Mouse (Mus musculus): ENCODE data around the gene Olfr588-ps1. TPM values are rescaled to one million over a fixed set of nuclear protein-coding genes. Genes with fewer than 3 reads are reported as not detected.
"Not testable (repeated sequence)": the region's sequence is repeated elsewhere in the genome, so short reads cannot be mapped to it uniquely, and the experiment has no call there.

Olfr588-ps1 gene
- total RNA-seq (2022), result not detected

- no peak for DNase-seq
These were observed at the start of gene Olfr588-ps1 for GRCm38 (mm10) chr7:103140579-103140978. Olfr588-ps1 (plus strand) TSS chr7:103140879.

- no peak for DNase-seq
These were observed 43.3 kb upstream of the Olfr588-ps1 start, which contains the start of gene Olfr585 for GRCm38 (mm10) chr7:103097420-103097819. Olfr585 (plus strand) TSS chr7:103097720.

GRCm38 (mm10) chr7:103119406-103119805 is 21.3 kb upstream of the Olfr588-ps1 start:
- no peak for DNase-seq

- no peak for DNase-seq
These were observed 15.1 kb upstream of the Olfr588-ps1 start, which contains the start of gene Olfr586 for GRCm38 (mm10) chr7:103125538-103125937. Olfr586 (minus strand) TSS chr7:103125638.

- no peak for DNase-seq
These were observed 15.6 kb downstream of the Olfr588-ps1 start, which contains the start of gene Olfr589 for GRCm38 (mm10) chr7:103156256-103156655. Olfr589 (minus strand) TSS chr7:103156356.

GRCm38 (mm10) chr7:103169697-103170096 is 29.0 kb downstream of the Olfr588-ps1 start:
- DNase-seq, result no peak

- DNase-seq, result no peak
These were observed 37.6 kb downstream of the Olfr588-ps1 start, which contains the start of gene Olfr591 for GRCm38 (mm10) chr7:103178240-103178639. Olfr591 (minus strand) TSS chr7:103178340.

GRCm38 (mm10) chr7:103184503-103184902 is 43.8 kb downstream of the Olfr588-ps1 start, which contains the start of gene Olfr592:
Olfr592 (plus strand) TSS chr7:103184803.
- not testable (repeated sequence) for DNase-seq

Other genes with a start within 250 kb of the Olfr588-ps1 start
- gene Olfr569, start 250.0 kb upstream of the Olfr588-ps1 start, total RNA-seq (2022), result not detected
- not detected for gene Olfr570, start 246.3 kb upstream of the Olfr588-ps1 start, total RNA-seq (2022)
- gene Olfr571, start 223.3 kb upstream of the Olfr588-ps1 start, total RNA-seq (2022), result under 1 TPM in 1 of 4 experiments, not detected in 3; 0.05 TPM
- gene Olfr572, start 216.5 kb upstream of the Olfr588-ps1 start, total RNA-seq (2022), result not detected
- not detected for gene Olfr573-ps1, start 198.3 kb upstream of the Olfr588-ps1 start, total RNA-seq (2022)
- gene Olfr574, start 192.4 kb upstream of the Olfr588-ps1 start, total RNA-seq (2022), result 1 to 10 TPM in 2 of 4 experiments, under 1 TPM in 1, not detected in 1; 0.45 to 1.4 (median 1.0) TPM
- not detected for gene Olfr575, start 182.1 kb upstream of the Olfr588-ps1 start, total RNA-seq (2022)
- gene Olfr576, start 178.2 kb upstream of the Olfr588-ps1 start, total RNA-seq (2022), result not detected
- not detected for gene Olfr577, start 164.9 kb upstream of the Olfr588-ps1 start, total RNA-seq (2022)
- not detected for gene Olfr578, start 151.6 kb upstream of the Olfr588-ps1 start, total RNA-seq (2022)
- not detected for gene Olfr582, start 102.9 kb upstream of the Olfr588-ps1 start, total RNA-seq (2022)
- not detected for gene Olfr583, start 89.6 kb upstream of the Olfr588-ps1 start, total RNA-seq (2022)
- gene Olfr584, start 59.0 kb upstream of the Olfr588-ps1 start, total RNA-seq (2022), result not detected
- gene Olfr585, start 43.2 kb upstream of the Olfr588-ps1 start, total RNA-seq (2022), result not detected
- gene Olfr586, start 15.2 kb upstream of the Olfr588-ps1 start, total RNA-seq (2022), result not detected
- gene Olfr589, start 15.5 kb downstream of the Olfr588-ps1 start, total RNA-seq (2022), result not detected
- not detected for gene Olfr591, start 37.5 kb downstream of the Olfr588-ps1 start, total RNA-seq (2022)
- gene Olfr592, start 43.9 kb downstream of the Olfr588-ps1 start, total RNA-seq (2022), result not detected
- not detected for gene Olfr593, start 71.0 kb downstream of the Olfr588-ps1 start, total RNA-seq (2022)
- gene Olfr594, start 76.1 kb downstream of the Olfr588-ps1 start, total RNA-seq (2022), result not detected
- not detected for gene Usp17ld, start 111.6 kb downstream of the Olfr588-ps1 start, total RNA-seq (2022)
- not detected for gene Olfr596, start 164.8 kb downstream of the Olfr588-ps1 start, total RNA-seq (2022)
- gene Olfr597, start 175.4 kb downstream of the Olfr588-ps1 start, total RNA-seq (2022), result not detected
- not detected for gene Olfr598, start 182.7 kb downstream of the Olfr588-ps1 start, total RNA-seq (2022)
- gene Olfr599, start 195.0 kb downstream of the Olfr588-ps1 start, total RNA-seq (2022), result not detected
- gene Olfr600, start 208.8 kb downstream of the Olfr588-ps1 start, total RNA-seq (2022), result not detected
- gene Olfr601, start 221.8 kb downstream of the Olfr588-ps1 start, total RNA-seq (2022), result not detected
- gene Olfr603, start 245.3 kb downstream of the Olfr588-ps1 start, total RNA-seq (2022), result not detected